Mouse (Mus musculus): ENCODE results near the gene Cyba.

- TF ChIP-seq MXI1 (IDR thresholded peaks at IDR 0.05; ENCODE audit: low read depth, low read length) (no peak; the same call in 1 of the 2 replicates), TBP (IDR thresholded peaks at IDR 0.05; ENCODE audit: low read depth, low read length) (no peak), UBTF (IDR thresholded peaks at IDR 0.05; ENCODE audit: borderline replicate concordance, insufficient read depth, low read depth, low read length) (no peak), CTCF (IDR thresholded peaks at IDR 0.05 in 2 of 3, conservative IDR thresholded peaks at IDR 0.05 in 1 of 3; ENCODE audit: control insufficient read depth in 1 of 3, insufficient read depth in 1 of 3, low read depth in 2 of 3, low read length in 3 of 3, poor library complexity in 1 of 3, severe bottlenecking in 1 of 3) (no peak), HCFC1 (IDR thresholded peaks at IDR 0.05; ENCODE audit: low read depth, low read length) (no peak), TAL1 (IDR thresholded peaks at IDR 0.05; ENCODE audit: low read length) (no peak), RCOR1 (IDR thresholded peaks at IDR 0.05; ENCODE audit: low read depth, low read length) (no peak), BHLHE40 (IDR thresholded peaks at IDR 0.05; ENCODE audit: borderline replicate concordance, low read depth, low read length) (no peak), POLR2AphosphoS5 (IDR thresholded peaks at IDR 0.05; ENCODE audit: borderline replicate concordance, low read depth, low read length) (no peak), MAX (IDR thresholded peaks at IDR 0.05; ENCODE audit: low read length) (no peak), ZC3H11A (IDR thresholded peaks at IDR 0.05; ENCODE audit: low read depth, low read length) (no peak)
Measured at GRCm38 (mm10) chr8:122460524-122461472, 28.1 kb upstream of the Cyba start, which contains the start of gene Snai3.

Data from MEL (cell line).